Mouse (Mus musculus): ENCODE measurements around the gene Ggnbp2. TPM values are rescaled to one million over a fixed set of nuclear protein-coding genes. Genes with fewer than 3 reads are reported as not detected.
"Not testable (repeated sequence)": the region's sequence is repeated elsewhere in the genome, so short reads cannot be mapped to it uniquely, and the experiment has no call there.

Ggnbp2 gene
- polyA plus RNA-seq, 1 experiment = 522 TPM

DNA sequence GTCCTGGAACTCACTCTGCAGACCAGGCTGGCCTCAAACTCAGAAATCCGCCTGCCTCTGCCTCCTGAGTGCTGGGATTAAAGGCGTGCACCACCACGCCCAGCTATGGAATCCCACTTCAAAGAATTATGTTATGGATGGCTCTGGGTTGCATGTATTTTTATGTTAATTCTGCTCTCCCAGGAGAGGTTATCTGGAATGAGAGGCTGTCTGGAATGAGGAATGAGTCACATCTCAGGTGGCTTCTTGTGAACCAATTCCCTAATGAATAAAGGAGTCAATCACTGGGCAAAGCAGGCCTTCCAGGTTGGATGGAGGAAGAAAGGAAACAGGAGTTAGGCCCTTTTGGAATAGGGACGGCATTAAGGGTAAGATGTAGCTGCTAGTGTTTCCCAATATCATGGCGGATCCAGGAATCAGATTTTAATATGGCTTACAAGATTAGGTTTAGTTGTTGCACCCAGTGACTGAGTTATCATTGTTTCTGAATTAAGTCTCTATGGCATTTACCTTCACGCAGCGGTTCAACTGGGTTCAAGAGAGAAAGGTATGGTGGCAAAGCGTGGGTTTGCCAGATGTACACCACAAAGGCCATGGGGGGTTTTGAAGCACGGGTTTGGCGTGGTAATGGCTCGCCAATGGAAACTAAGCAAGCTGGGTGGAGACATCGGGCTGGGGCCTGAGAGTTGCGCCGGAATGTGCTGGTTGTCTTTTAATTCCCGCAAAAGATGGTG, 23.7 kb downstream of the Ggnbp2 start:
- no peak for TF ChIP-seq CTCF (IDR thresholded peaks at IDR 0.05; ENCODE audit: insufficient read depth, low read depth, low read length)
- no peak for TF ChIP-seq POLR2A (IDR thresholded peaks at IDR 0.05; ENCODE audit: insufficient read depth, low read depth, low read length)

DNA sequence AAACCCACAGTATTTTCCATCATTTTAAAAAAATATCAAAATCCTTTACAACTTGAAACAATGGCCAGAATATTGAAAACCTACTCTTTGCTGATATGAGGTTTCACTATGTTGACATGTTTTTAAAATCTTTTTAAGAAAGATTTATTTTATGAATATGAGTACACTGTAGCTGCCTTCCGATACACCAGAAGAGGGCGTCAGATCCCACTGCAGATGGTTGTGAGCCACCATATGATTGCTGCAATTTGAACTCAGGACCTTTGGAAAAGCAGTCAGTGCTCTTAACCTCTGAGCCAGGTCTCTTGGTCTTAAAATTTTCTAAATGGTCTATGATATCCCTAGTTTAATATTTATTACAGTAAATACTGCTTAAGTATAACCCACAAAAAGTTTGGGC, 31.3 kb downstream of the Ggnbp2 start:
- TF ChIP-seq POLR2A (IDR thresholded peaks at IDR 0.05; ENCODE audit: insufficient read depth, low read depth, low read length) (no peak), CTCF (IDR thresholded peaks at IDR 0.05; ENCODE audit: insufficient read depth, low read depth, low read length) (no peak)
- WGBS = 98% methylated on average over 2 of the region's 2 CpGs
- Histone ChIP-seq H3K27ac (ENCODE audit: insufficient read depth, low read depth, low read length) (no peak overlapping the region), H3K4me1 (ENCODE audit: control insufficient read depth, insufficient read depth, low read length) (no peaks in the 10 kb centered on the region), H3K4me3 (ENCODE audit: insufficient read depth, low read depth, low read length) (no peak overlapping the region)

More for the DNA sequence above, 23.7 kb downstream of the Ggnbp2 start:
- WGBS = 97% methylated on average over 15 of the region's 15 CpGs
- no peak overlapping the region for H3K27ac ChIP-seq (ENCODE audit: insufficient read depth, low read depth, low read length)
- H3K4me3 ChIP-seq (ENCODE audit: insufficient read depth, low read depth, low read length) = no peak overlapping the region
- H3K4me1 ChIP-seq (ENCODE audit: control insufficient read depth, insufficient read depth, low read length) = no peaks in the 10 kb centered on the region

DNA sequence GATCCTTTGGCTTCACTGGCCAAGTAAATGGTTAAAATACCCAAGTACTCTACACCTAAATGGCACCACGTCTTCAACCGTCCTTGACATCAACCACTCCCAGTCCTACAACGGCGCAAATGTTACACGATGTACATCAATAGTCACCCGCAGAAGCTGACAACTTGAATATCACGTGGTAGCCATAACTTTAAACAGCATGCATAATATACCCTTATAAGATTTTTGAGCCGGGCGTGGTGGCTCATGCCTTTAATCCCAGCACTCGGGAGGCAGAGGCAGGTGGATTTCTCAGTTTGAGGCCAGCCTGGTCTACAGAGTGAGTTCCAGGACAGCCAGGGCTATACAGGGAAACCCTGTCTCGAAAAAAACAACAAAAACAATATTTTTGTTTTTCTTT, 41.1 kb downstream of the Ggnbp2 start:
- Histone ChIP-seq H3K27ac (ENCODE audit: insufficient read depth, low read depth, low read length) (peak overlapping the region; percentile 65; the same call in 1 of the 2 replicates), H3K4me3 (ENCODE audit: insufficient read depth, low read depth, low read length) (0 out of 2 replicates have a peak overlapping the region, but pooled peaks have one; percentile 59)
- 81% methylated on average over 11 of the region's 11 CpGs for whole genome bisulfite sequencing
- not testable (repeated sequence) for H3K4me1 ChIP-seq (ENCODE audit: control insufficient read depth, insufficient read depth, low read length)

DNA sequence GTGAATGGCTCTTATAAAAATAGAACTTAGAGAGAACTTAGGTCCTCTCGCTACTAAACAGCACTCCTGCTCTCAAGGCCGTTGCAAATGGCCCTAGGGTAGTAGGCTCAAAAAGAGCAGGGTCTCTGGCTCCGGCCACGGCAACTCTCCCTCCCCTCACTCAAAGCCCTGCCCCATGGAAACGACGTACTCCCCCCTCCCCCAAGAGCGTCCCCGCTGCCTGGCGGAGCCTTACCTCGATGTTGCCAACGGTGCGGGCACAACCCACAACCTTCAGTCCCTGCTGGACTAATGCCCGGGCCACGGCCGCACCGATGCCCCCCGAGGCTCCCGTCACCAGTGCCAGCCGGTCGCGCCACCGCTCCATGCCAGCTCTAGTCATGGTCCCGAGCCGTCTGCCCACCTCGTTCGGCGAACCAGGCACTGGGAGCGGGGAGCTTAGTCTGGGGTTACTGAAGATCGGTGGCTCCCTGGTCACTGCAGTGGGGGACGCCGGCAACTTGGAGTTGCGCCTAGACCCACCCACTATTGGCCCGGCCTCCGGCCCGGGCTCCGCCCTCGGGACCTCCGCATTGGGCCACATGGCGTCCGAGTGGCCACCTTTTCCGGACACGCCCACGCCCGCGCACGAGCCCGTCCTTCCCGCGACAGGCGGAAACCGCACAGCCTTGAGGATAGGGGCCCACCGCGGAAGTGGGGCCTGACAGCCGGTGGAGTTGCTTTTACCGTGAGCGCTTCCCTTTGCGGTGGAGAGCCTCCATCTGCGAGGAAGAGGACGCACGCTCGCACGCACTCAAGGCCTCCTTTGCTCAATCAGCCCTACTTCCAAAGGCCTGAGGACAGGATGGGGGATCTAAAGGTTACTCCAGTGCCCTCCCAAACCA, 41.9 kb downstream of the Ggnbp2 start, which contains the start of gene Dhrs11:
Dhrs11 (minus strand) TSS at position 479 of the 884 bp plus-strand sequence.
- TF ChIP-seq CTCF (IDR thresholded peaks at IDR 0.05; ENCODE audit: insufficient read depth, low read depth, low read length) (no peak), POLR2A (IDR thresholded peaks at IDR 0.05; ENCODE audit: insufficient read depth, low read depth, low read length) (0 out of 2 replicates have a peak, but pooled peaks have one; percentile 31)
- Histone ChIP-seq H3K4me3 (ENCODE audit: insufficient read depth, low read depth, low read length) (peak within 1 kb of the TSS; percentile 59), H3K4me1 (ENCODE audit: control insufficient read depth, insufficient read depth, low read length) (peaks cover 9% of the 10 kb centered on the region), H3K27ac (ENCODE audit: insufficient read depth, low read depth, low read length) (peak within 1 kb of the TSS; percentile 65; the same call in 1 of the 2 replicates)
- WGBS = 4% methylated on average over 62 of the region's 62 CpGs

DNA sequence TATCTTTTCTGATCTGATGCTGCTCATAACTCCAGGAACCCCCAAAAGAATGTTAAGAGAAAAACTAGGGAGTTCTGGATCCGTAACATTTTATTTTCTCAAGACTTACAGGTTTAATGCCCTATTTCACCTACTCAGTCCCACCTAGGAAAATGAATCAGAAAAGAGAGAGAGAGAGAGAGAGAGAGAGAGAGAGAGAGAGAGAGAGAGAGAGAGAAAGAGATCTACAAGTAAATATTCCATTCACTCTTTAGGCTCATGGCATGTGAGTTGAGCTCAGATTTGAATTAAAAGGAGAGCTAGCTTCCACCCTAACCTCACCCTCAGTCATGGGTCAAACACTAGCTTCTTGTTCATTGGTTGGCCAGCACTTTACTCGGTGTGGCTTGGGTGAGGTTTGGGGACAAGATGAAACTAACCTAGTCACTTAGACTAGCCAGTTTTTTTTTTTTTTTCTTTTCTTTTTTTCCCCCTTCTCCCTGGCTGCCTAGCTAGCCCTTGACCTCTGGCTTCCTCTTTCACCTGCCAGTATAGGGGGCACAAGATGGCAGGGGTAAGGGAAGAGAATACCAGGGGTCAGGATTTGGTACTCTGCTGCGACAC, 42.6 kb downstream of the Ggnbp2 start:
- 60% methylated on average over 3 of the region's 3 CpGs for WGBS
- no peak overlapping the region for H3K4me3 ChIP-seq (ENCODE audit: insufficient read depth, low read depth, low read length)
- TF ChIP-seq CTCF (IDR thresholded peaks at IDR 0.05; ENCODE audit: insufficient read depth, low read depth, low read length) = no peak
- no peak for TF ChIP-seq POLR2A (IDR thresholded peaks at IDR 0.05; ENCODE audit: insufficient read depth, low read depth, low read length)
- H3K4me1 ChIP-seq (ENCODE audit: control insufficient read depth, insufficient read depth, low read length) = peaks cover 9% of the 10 kb centered on the region
- H3K27ac ChIP-seq (ENCODE audit: insufficient read depth, low read depth, low read length) = no peak overlapping the region

DNA sequence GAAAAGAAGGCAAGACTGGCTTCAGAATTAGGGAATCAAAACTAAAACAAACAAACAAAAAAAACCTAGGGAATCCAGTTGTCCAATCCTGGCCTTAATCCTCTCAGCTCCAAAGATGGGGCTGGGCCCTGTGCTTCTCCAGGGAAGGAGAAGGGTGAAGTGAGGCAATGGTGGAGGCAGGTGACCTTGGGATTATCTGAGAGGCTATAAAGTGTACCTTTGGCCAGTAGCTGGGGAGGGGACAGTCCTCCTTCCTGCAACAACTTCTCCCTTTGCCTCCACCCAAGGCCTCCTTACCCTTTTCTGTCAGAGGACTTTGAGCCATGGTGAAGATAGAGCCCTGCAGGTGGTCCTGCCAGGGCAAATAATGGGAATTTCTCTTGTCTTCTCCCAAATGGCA, 43.1 kb downstream of the Ggnbp2 start:
- Histone ChIP-seq H3K4me3 (ENCODE audit: insufficient read depth, low read depth, low read length) (no peak overlapping the region), H3K4me1 (ENCODE audit: control insufficient read depth, insufficient read depth, low read length) (peaks cover 9% of the 10 kb centered on the region), H3K27ac (ENCODE audit: insufficient read depth, low read depth, low read length) (no peak overlapping the region)
- TF ChIP-seq POLR2A (IDR thresholded peaks at IDR 0.05; ENCODE audit: insufficient read depth, low read depth, low read length) (no peak), CTCF (IDR thresholded peaks at IDR 0.05; ENCODE audit: insufficient read depth, low read depth, low read length) (no peak)

DNA sequence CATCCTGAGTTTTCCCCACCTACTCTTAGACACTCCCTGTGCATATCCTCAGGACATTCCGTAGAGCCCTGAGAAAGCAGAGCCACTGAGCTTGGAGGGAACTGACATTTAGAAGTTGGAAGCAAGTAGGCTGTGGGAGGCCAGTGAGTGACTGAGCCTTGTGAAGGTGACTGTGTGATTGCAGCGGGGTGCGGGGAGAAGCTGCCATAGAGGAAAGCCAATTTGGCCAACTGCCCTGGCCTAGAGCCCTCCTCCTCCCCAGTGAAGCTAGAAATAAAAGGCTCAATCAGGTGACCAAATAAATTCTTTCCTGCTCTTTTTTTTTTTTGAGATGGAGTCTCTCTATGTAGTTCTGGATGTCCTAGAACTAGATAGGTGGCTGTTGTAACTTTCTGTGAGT, 44.4 kb downstream of the Ggnbp2 start:
- Histone ChIP-seq H3K4me3 (ENCODE audit: insufficient read depth, low read depth, low read length) (no peak overlapping the region), H3K4me1 (ENCODE audit: control insufficient read depth, insufficient read depth, low read length) (peaks cover 9% of the 10 kb centered on the region), H3K27ac (ENCODE audit: insufficient read depth, low read depth, low read length) (no peak overlapping the region)
- no peak for TF ChIP-seq CTCF (IDR thresholded peaks at IDR 0.05; ENCODE audit: insufficient read depth, low read depth, low read length)
- no peak for TF ChIP-seq POLR2A (IDR thresholded peaks at IDR 0.05; ENCODE audit: insufficient read depth, low read depth, low read length)
- WGBS = 27% methylated on average over 3 of the region's 3 CpGs

DNA sequence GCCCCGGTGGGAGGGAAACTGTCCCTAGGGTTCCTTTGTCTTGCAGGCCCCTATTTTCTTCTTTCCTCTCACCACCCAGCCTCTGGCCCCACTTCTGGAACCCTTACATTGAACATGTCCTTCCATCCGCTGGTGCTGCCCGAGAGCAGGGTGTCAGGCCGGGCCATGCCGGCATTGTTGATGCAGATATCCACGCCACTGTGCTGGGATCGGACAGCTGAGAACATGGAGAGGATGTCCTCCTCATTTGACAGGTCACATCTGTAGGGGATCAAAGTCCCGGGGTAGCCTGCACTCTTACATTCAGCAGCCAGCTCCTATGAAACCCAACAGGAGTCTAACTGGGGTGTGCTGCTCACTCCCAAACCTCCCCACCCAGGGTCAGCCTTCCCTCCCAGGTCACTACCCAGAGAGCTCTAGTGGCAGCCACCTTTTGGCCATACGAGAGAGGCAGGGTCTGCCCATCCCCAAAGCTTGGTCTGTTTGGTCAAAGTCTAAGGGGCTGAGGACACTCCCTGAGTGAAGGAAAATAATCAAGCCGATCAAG, 45.3 kb downstream of the Ggnbp2 start:
- 93% methylated on average over 10 of the region's 10 CpGs for WGBS

More for the DNA sequence above, 45.3 kb downstream of the Ggnbp2 start:
- Histone ChIP-seq H3K4me1 (ENCODE audit: control insufficient read depth, insufficient read depth, low read length) (peaks cover 9% of the 10 kb centered on the region), H3K27ac (ENCODE audit: insufficient read depth, low read depth, low read length) (no peak overlapping the region), H3K4me3 (ENCODE audit: insufficient read depth, low read depth, low read length) (no peak overlapping the region)
- TF ChIP-seq POLR2A (IDR thresholded peaks at IDR 0.05; ENCODE audit: insufficient read depth, low read depth, low read length) (no peak), CTCF (IDR thresholded peaks at IDR 0.05; ENCODE audit: insufficient read depth, low read depth, low read length) (no peak)

Data from olfactory bulb, adult 2 months (tissue).